Mouse (Mus musculus) layer of hippocampus, postnatal 14 days (tissue): Measurements from ENCODE around the gene Lzts2. TPM values are rescaled to one million over a fixed set of nuclear protein-coding genes. Genes with fewer than 3 reads are reported as not detected.

Source experiments
- DNase-seq, 2 experiments: peaks; one replicate each; pipeline ENCODE4 v3.0.0; 2021 to 2022; ENCODE audit warnings: low spot score in 2 of 2, mixed read lengths in 1 of 2
- total RNA-seq, 2 experiments: library from RNA; stranded (reverse); gene quantifications; 2 replicates each; pipeline ENCODE4 v1.2.3; 2021

Lzts2 gene
- total RNA-seq, 2 experiments from 2014 or later, result 24.0 to 24.6 TPM

DNA sequence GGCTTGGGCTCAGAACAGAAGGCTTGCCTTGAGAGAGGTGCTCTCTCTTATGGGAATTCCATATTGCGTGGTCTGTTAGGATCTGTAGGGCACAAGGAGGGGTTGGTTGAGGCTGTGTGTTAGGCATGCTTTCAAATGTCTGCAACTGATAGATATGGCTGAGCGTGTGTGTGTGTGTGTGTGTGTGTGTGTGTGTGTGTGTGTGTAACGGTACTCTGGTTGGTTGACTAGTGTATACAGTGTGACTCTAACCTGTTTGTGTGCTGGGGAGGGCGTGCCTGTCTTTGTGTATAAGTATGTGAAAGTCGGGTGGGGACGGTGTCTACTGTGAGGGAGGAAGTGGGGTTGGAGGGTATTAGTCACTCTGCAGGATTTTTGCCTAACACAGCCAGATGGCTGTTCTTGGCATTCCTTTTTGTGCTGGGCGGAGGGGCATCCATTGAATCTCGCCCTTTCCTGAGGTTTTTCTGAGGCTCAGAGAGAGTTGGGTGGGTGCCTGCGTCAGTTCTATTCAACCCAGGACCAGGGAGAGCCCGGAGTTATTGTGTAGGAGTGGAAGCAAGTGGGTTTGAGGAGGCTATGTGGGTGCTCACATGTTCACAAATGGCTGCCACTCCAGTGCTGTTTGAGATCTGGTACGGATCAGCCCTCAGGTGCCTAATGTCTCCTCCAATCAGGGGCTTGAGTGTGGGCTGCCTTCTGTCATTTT lies 33.9 kb downstream of the Lzts2 start:
- DNase-seq, result peak; percentile 71 to 85

DNA sequence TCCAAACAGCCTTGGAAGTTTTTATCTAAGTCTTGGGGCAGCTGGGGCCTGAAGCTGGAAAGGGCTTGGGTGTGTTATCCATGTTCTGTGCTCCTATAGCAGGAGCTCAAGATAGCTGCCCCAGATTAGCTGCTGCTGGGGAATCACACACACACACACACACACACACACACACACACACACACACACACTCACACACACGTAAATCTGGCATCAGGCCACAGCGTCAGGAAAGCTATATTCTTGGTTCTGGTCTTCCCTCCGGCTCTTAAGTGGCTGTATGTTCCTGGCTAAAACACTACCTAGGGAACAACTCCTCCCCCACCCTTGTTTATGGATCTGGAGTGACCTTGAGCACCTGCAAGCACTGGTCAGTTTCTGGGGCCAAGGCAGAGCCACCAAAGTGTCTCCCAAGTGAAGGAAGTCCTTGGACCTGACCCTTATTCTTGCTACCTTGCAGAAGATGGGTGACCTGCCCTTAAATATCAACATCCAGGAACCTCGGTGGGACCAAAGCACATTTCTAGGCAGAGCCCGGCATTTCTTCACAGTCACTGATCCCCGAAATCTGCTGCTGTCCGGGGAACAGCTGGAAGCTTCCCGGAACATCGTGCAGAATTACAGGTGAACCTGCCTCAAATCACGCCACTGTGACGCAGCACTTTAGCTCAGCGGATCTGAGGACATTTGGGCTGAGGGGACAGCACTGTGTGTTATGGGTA lies 34.6 kb downstream of the Lzts2 start:
- DNase-seq, result no peak

DNA sequence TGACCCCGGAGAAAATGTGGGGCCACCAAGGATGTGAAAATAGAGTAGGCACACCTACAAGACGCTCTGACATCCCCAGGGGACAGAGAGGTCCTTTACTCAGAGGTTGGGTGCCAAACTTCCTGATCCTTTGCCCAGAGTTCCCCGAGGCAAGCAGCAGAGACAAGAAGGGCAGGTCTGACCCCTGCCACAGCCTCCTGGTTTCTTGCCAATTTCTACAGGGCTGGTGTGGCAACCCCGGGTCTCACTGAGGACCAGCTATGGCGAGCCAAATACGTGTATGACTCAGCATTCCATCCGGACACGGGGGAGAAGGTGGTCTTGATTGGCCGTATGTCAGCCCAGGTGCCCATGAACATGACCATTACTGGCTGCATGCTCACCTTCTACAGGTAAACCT lies 35.3 kb downstream of the Lzts2 start:
- no peak for DNase-seq

DNA sequence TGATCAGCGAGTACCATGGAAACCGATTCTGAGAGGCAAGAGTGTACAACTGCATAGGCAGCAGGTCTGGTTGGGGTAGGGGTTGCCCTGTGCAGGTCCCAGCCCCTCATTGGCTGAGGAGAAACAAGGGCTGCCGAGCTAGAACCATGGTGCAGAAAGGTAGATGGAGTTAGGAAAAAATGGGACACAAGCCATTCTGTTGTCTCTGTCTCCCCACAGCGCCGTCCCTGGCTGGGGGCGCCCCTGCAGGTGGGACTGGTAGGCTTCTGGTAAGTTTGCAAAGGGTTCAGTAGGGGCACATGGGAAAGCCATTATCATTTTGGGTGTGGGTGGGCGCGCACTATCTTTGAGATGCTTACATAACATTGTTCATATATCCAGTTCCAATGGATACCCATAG lies 39.2 kb downstream of the Lzts2 start:
- DNase-seq, result no peak

DNA sequence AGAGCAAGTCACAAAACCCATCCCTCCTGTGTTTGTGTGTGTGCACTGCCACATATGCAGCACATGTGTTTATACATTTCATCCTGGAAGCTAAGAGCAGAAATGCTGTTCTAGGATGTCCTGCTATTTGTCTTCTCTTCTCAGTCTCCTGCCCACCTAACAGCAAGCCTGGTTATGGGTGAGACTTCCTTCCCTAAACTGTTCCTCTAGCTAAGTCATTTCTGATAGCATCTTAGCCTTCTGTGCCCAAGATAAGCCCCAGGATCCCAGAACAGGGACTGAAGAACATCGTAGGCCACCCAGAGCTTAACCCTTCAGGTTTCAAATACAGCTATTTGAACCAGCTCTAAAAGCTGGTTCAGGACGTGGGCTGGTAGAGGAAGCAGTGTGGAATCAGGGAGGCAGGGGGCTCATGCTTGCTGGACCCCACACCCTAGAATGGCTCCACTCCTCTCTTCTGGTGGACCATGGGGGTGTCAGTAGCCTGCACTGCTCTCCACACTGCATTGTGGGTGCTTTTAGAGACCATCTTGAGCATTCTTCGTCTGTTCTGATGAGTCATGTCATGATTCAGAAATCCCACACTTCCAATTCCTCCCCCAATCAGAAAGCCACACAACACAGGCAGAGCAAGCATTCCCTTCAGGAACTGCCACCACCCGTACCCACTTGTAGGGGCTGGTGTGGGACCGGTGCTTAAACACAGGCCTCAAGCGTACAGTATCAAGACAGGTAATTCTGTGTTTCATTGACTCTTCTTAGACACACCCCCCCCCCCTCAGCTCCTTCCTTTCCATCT lies 40.9 kb downstream of the Lzts2 start:
- no peak for DNase-seq

DNA sequence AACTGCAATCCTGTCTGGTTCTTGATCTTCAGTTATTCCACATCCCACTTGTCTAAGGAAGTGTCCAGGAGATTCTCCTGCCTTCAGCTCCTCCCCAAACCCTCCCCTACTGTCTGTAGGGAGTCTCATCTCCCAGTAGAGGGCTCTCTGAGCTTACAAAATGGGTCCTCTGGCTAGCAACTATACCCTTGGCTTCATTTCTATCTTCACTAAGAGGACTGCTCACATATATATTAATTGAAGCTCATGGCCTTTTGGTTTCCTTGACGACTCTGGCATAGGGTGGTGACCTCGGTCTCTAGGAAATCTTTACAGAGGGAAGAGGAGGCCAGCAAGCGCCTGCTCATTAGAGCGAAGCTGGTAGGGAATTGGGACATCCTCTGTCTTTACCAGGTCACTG lies 42.1 kb downstream of the Lzts2 start:
- peak in 1 of 2 experiments; percentile 73 for DNase-seq

DNA sequence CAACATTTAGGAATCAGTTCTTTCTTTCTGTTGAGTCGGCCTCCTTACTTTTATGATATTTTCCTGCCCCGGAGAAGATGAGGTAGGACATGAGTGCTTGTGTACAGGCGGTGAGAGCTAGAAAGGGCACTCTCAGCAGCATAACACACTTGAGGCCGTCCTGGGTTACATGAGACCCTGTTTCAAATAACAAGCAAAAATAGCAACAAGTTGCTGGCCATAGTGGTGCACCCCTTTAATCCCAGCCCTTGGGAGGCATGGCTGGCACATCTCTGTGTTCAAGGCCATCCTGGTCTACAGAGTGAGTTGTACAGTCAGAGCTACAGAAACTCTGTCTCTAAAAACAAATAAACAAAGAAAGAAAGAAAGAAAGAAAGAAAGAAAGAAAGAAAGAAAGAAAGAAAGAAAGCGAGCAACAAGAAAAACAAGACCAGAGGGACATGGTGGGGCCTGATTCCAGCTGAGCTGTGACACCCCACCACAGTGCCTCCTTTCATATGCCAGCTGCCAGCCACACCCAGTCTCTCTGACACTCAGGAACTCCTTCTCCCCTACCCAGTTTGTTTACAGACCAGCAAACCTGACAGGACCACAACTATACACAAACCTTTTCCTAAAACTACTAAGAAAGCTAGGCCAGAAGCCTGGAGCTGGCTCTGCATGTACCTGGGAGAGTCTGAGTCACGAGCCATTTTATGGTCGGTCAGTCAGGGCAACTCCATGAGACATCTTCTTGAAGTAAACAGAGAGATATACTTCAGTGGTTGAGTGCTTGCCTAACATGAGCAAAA lies 42.9 kb downstream of the Lzts2 start:
- DNase-seq, result no peak

DNA sequence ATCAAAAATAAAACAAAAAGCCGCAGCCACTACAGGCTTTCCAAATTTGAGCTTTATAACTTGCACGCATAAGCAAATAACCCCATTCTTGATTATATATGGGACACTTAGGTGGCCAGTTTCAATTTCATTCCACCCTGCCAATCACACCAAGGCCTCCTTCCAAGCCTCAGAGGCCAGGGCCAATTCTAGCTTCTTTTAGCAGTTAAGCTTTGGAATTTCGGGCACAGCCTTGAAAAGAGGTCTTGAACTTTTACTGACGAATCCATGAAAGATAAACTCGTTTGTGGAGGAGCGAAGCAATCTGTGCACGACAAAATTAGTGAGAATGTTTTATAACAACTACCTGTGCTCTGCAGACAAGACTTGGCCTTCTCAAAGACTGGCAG lies 43.5 kb downstream of the Lzts2 start:
- no peak for DNase-seq

DNA sequence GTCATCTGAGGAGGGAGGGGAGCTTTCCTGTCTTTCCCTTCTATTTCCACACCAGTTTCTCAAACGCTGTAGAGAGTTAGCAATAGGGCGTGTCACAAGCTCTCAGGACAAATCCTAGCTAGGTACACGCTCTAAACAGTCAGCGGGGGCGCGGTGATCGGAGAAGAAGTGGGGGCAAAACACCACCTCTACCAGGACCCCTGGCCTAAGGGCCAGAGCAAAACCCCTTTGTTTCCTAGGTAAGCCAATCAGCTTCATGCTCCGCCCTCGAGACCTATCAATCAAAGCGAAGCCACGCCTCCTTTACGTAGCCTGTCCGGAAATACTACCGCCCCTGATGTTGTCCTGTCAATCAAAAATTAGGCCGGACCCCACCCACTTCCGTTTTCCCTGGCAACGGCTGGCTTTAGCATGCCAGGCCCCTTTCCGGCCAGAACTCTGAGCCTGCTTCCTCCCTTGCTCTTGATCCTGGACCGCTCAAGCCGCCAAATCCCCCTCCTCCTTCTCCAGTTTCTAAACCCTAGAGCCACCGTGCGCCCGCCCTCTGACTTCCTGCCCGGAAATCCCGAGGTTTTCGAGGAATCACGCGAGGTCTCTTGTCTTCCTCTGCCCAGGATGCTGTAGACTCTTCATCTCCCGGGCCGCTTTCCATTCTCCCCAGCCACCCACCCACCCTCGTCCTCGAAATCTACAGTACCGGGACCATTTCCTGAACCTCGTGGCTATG lies 44.1 kb downstream of the Lzts2 start:
- peak; percentile 94 to 95 for DNase-seq

DNA sequence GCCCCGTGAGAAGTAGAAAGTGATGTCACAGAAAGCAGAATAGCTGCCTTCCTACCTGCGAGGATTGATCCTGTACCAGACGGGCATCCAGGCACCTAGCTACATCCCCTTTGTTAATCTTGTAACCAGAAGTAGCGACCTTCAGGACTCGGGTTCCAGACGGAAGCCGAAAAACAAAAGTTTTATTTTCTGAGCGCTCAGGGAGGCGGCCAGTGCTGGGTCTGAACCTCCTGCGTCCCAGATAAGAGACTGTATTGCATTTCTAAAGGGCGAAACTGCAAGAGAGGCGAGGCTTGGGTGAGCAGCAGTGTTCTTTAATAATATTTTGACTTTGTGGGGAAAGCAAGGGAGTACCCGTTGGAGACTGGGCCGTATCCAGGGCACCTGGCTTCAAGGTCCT lies 44.6 kb downstream of the Lzts2 start:
- DNase-seq, result no peak

DNA sequence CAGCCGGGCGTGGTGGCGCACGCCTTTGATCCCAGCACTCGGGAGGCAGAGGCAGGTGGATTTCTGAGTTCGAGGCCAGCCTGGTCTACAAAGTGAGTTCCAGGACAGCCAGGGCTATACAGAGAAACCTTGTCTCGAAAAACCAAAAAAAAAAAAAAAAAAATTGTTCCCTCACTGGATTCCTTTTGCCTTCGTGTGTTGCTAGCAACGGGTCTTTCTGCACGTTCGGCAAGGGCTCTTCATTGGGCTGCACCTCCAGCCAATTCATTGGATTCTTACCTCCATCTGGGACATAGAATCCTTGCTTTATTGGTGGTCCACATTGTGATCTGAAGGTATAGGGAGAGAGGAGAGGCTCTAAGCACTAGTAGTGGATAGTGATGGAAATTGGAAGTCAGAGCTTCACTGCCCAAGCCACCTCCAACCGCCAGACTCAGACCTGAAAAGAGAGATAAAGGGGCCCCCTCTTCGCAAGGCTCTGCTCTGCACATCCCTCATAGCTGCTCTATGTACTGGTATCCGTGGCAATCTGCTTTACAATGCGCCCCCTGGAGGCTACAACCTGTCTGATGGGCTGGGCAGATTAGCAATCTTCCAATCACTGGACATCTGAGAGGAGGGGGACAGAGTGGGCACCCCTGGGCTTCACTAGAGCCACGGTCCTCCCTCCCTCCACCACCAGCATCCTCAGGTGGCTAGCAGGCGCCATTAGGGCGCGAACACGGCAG lies 49.5 kb downstream of the Lzts2 start:
- DNase-seq, result no peak

DNA sequence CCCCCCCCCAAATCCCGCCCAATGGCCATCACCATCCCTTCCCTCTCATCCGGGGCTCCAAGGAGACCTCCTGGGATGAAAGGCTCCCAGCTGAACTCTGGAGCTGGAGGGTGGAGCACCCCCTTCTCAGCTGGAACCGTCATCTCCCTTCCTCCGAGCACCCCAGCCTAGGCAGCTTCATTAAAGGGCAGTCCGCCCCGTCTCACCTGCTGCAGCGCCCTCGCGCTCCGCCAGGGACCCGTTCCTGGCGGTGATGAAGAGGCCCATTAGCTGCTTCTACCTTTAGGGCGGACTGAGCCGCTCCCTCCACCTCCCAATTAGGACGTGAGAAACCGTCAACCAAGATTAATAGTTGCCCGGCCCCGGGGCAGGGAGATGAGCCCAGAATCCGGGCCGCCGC lies 51.0 kb downstream of the Lzts2 start:
- no peak for DNase-seq

DNA sequence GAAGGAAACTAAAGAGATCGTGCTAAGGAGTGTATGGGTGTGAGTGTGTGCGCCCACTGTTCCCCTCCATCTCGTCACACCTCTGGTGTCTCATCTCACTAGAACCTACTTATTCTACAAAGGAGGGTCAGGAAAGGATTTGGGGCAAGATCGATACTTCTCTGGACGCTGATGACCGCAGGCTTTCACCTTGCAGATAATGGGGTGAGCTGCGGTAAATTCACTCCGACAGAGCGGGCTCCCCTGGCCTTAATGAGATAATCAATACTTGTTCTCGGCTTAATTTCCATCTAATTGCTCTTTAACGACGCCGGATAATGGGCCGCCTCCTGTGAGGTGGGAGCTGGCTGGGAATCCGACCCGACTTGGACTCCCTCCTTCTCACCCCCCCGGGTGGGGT lies 53.0 kb downstream of the Lzts2 start:
- DNase-seq, result no peak

DNA sequence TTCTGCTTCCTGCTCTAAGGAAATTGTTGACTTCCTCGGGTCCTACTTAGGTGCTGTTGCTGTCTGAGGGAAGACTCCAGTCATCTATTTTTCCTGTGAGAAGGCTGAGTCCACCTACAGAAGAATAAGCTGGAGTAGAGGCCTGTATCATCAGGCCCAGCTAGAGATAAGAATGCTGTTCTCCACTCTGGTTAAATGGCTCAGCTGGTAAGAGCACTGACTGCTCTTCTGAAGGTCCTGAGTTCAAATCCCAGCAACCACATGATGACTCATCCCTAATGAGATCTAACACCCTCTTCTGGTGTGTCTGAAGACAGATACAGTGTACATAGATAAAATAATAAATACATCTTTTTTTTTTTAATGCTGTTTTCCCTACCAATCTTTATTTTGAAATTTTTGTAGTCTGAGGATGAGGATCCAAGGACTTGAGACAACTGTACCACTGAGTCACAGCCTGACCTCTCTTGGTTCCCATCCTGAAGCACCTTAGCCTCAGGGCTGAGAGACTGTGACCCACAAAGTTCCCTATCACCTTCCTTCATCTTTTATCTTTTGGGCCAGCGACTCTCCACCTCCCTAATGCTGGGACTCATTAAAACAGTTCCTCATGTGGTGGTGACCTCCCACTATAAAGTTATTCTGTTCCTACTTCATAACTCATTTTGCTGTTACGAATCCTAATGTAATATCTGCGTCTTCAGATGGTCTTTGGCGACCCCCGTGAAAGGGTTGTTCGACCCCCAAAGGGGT lies 53.7 kb downstream of the Lzts2 start:
- DNase-seq, result no peak

DNA sequence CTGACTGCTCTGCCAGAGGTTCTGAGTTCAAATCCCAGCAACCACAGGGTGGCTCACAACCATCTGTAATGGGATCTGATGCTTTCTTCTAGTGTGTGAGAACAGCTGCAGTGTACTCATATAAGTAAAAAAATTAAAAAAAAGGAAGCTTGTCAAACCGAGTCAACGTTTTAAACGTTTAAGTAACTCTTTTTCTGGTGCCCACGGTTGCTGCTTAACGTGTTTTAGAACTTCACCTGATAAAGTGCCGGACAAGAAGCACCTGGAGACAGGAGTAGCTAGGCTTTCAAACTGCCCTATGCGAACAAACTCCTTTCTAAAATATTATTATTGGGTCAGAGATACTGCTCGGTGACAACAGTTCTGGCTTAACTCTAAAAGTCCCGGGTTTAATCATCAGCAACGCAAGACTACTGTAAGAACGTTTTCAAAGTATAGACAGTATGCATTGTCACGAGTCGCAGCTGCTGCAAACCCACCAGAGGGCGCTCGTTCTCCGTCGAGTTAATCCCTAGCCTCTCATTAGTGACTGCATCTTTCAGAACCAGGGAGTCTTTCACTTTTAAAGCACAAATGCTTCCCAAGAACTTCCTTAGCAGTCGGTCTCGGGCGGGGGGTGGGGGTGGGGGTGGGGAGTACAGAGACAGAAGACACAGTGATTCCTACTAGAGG lies 59.8 kb downstream of the Lzts2 start:
- DNase-seq, result peak; percentile 64 to 82

DNA sequence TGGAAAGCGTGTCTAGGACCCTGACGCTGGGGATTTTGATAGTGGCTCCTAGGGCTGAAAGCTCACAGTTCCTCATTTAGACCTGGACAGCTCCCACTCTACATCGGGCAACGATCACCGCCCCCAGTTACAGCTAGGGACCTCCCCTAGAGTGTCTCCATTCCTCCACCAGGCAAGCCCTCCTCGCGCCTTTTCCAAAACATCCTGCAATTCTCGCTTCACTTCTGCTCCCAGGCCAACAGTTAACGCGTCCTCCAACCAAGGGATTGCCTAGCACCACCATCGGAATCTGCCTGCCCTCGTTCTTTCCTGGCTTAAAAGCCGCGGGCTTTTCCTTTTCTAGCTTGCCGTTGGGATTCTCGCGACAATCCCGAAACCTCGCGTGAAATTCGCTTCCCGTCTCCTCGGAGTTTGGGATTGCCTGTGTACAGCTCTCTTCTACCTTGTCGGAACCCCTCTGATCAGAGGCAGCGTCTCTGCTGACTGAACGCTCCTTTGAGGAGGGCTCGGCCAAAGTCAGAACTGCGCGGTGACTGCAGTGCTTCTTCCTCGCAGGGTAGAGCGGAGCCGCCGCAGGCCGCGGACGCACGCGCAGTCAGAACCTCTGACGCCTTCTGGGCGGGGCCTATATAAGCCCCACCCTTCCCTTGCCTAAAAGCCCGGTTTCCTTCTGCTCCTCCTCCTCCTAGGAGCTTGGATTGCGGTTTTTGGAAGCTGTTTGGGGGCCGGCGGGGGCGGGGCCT lies 60.5 kb downstream of the Lzts2 start, which contains the start of gene Kazald1:
Kazald1 (plus strand) TSS at position 662 of the 743 bp plus-strand sequence.
- peak; percentile 95 to 97 for DNase-seq

DNA sequence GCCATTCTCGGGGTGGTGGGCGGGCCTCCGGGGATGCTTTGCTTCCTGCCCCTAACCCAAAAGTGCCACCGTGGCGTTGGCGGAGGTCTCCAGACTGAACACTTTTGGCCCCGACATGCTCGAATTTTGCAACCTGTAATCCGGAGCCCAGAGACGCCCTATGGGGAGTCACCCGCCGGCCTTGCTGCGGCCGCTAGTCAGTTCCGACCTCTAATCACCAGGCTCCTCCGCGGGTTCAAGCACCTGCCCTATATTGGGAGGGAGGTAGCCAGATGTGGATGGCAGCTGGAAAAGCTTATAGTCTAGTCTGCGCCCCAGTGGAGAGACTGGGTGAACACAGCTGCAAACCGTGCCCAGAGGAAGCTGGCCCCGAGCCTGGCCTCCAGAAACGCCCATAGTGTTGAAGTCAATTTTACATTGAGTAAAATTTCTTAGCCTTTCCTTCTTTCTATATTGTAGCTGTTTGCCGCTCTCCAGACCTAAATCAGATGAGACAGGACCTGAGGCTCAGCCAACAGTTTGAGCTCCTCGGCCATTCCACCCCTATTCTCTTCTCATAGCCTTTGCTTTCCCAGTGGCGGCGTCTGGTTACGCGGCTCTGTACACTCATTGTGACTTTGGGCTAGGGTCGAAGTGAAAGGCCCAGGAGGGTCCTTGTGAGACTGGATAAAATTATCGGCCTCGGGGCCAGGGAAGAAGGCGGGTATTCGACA lies 61.3 kb downstream of the Lzts2 start:
- no peak for DNase-seq
